Mouse (Mus musculus): Measurements from ENCODE around the gene Sox5. TPM values are rescaled to one million over a fixed set of nuclear protein-coding genes. Genes with fewer than 3 reads are reported as not detected.

The Sox5 gene
- total and polyA plus RNA-seq, 3 experiments: 1.7 to 3.4 (median 2.4) TPM

GRCm38 (mm10) chr6:143841109-143841638, 940.6 kb downstream of the Sox5 start:
- Histone ChIP-seq H3K9ac (ENCODE audit: low read depth, low read length) (no peak overlapping the region), H3K4me3 (no peak overlapping the region), H3K27me3 (ENCODE audit: control insufficient read depth, insufficient read depth, low read length) (no peaks in the 10 kb centered on the region), H3K79me2 (replicated peaks; ENCODE audit: control insufficient read depth, insufficient read depth, low read length) (no peaks in the 10 kb centered on the region), H3K27ac (no peak overlapping the region), H3K36me3 (ENCODE audit: control insufficient read depth, insufficient read depth, low read length) (no peaks in the 10 kb centered on the region), H3K4me1 (ENCODE audit: control insufficient read depth, insufficient read depth, low read length) (no peaks in the 10 kb centered on the region)
- DNase-seq: no peak
- intact Hi-C loops (cut with DNase I): no loop called here
- TF ChIP-seq CTCF (IDR thresholded peaks at IDR 0.05): no peak
- no peak for TF ChIP-seq POLR2A (IDR thresholded peaks at IDR 0.05; ENCODE audit: insufficient read depth, low read depth, low read length)
- no peak for TF ChIP-seq EP300 (IDR thresholded peaks at IDR 0.05; ENCODE audit: insufficient read depth, low read depth, low read length)
- 45% methylated on average over 15 of the region's 15 CpGs for WGBS

GRCm38 (mm10) chr6:143838384-143839076, 943.2 kb downstream of the Sox5 start:
- no peak overlapping the region for H3K4me3 ChIP-seq
- H3K4me1 ChIP-seq (ENCODE audit: control insufficient read depth, insufficient read depth, low read length): no peaks in the 10 kb centered on the region
- H3K27ac ChIP-seq: no peak overlapping the region
- H3K79me2 ChIP-seq (replicated peaks; ENCODE audit: control insufficient read depth, insufficient read depth, low read length): no peaks in the 10 kb centered on the region
- H3K9ac ChIP-seq (ENCODE audit: low read depth, low read length): no peak overlapping the region
- H3K36me3 ChIP-seq (ENCODE audit: control insufficient read depth, insufficient read depth, low read length): no peaks in the 10 kb centered on the region
- TF ChIP-seq POLR2A (IDR thresholded peaks at IDR 0.05; ENCODE audit: insufficient read depth, low read depth, low read length) (no peak), EP300 (IDR thresholded peaks at IDR 0.05; ENCODE audit: insufficient read depth, low read depth, low read length) (no peak), CTCF (IDR thresholded peaks at IDR 0.05) (no peak)
- WGBS: 72% methylated on average over 9 of the region's 9 CpGs
- intact Hi-C loops (cut with DNase I): no loop called here
- no peaks in the 10 kb centered on the region for H3K27me3 ChIP-seq (ENCODE audit: control insufficient read depth, insufficient read depth, low read length)
- no peak for DNase-seq

- H3K27me3 ChIP-seq (ENCODE audit: control insufficient read depth, insufficient read depth, low read length): no peaks in the 10 kb centered on the region
- TF ChIP-seq EP300 (IDR thresholded peaks at IDR 0.05; ENCODE audit: insufficient read depth, low read depth, low read length): no peak
- TF ChIP-seq CTCF (IDR thresholded peaks at IDR 0.05): no peak
- no peak for TF ChIP-seq POLR2A (IDR thresholded peaks at IDR 0.05; ENCODE audit: insufficient read depth, low read depth, low read length)
- intact Hi-C loops (cut with DNase I): no loop called here
- no peak for DNase-seq
- 80% methylated on average over 7 of the region's 7 CpGs for WGBS
- no peak overlapping the region for H3K27ac ChIP-seq
- H3K4me3 ChIP-seq: no peak overlapping the region
- no peak overlapping the region for H3K9ac ChIP-seq (ENCODE audit: low read depth, low read length)
- no peaks in the 10 kb centered on the region for H3K4me1 ChIP-seq (ENCODE audit: control insufficient read depth, insufficient read depth, low read length)
- no peaks in the 10 kb centered on the region for H3K79me2 ChIP-seq (replicated peaks; ENCODE audit: control insufficient read depth, insufficient read depth, low read length)
- H3K36me3 ChIP-seq (ENCODE audit: control insufficient read depth, insufficient read depth, low read length): no peaks in the 10 kb centered on the region
Observed at GRCm38 (mm10) chr6:143835331-143835730, 946.4 kb downstream of the Sox5 start.

DNA sequence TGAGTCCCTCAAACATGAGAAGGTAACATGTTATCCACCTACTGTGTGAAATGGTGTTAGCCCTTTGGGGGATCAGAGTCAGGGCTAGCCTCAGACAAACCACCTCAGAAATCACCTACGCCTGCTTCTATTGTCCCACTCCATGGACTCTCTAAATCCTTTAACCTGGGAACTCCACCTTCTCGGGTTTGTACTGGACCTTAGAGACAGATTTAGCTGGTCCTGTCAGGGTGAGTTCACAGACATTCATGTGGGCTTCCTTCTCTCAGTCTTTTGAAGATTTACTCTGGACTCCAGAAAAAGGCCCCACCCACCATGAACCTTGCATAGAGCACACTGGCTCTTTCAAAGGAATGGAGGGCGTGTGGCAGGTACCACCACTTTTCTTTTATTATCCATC, 947.8 kb downstream of the Sox5 start:
- Histone ChIP-seq H3K9ac (ENCODE audit: low read depth, low read length) (no peak overlapping the region), H3K4me1 (ENCODE audit: control insufficient read depth, insufficient read depth, low read length) (no peaks in the 10 kb centered on the region), H3K27me3 (ENCODE audit: control insufficient read depth, insufficient read depth, low read length) (no peaks in the 10 kb centered on the region), H3K4me3 (no peak overlapping the region), H3K36me3 (ENCODE audit: control insufficient read depth, insufficient read depth, low read length) (no peaks in the 10 kb centered on the region), H3K79me2 (replicated peaks; ENCODE audit: control insufficient read depth, insufficient read depth, low read length) (no peaks in the 10 kb centered on the region), H3K27ac (no peak overlapping the region)
- intact Hi-C loops (cut with DNase I): no loop called here
- 78% methylated on average over 3 of the region's 3 CpGs for WGBS
- TF ChIP-seq EP300 (IDR thresholded peaks at IDR 0.05; ENCODE audit: insufficient read depth, low read depth, low read length) (no peak), POLR2A (IDR thresholded peaks at IDR 0.05; ENCODE audit: insufficient read depth, low read depth, low read length) (no peak), CTCF (IDR thresholded peaks at IDR 0.05) (no peak)
- DNase-seq: no peak

DNA sequence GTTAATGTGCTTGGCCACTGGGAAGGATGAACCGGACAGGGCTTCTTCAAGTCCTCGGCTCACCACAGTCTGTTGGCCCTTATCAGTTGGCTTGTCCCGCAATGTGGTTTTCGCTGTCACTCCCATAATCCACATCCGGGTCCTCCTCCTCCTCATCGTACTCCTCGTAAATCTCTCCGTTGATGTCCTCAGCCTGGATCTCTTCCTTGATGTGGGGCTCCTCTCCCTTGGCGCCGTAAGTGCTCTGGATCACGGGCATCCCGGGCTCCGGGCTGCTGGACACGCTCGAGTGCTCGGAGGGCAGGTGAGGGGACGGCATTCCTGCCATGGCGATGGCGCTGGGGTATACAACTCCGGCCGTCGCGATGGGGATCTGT, 948.6 kb downstream of the Sox5 start:
- no peak for DNase-seq
- Histone ChIP-seq H3K27me3 (ENCODE audit: control insufficient read depth, insufficient read depth, low read length) (no peaks in the 10 kb centered on the region), H3K4me1 (ENCODE audit: control insufficient read depth, insufficient read depth, low read length) (no peaks in the 10 kb centered on the region), H3K27ac (no peak overlapping the region), H3K36me3 (ENCODE audit: control insufficient read depth, insufficient read depth, low read length) (no peaks in the 10 kb centered on the region), H3K4me3 (no peak overlapping the region), H3K79me2 (replicated peaks; ENCODE audit: control insufficient read depth, insufficient read depth, low read length) (no peaks in the 10 kb centered on the region), H3K9ac (ENCODE audit: low read depth, low read length) (no peak overlapping the region)
- TF ChIP-seq CTCF (IDR thresholded peaks at IDR 0.05) (no peak), POLR2A (IDR thresholded peaks at IDR 0.05; ENCODE audit: insufficient read depth, low read depth, low read length) (no peak), EP300 (IDR thresholded peaks at IDR 0.05; ENCODE audit: insufficient read depth, low read depth, low read length) (no peak)
- intact Hi-C loops (cut with DNase I): no loop called here
- 91% methylated on average over 23 of the region's 23 CpGs for WGBS

DNA sequence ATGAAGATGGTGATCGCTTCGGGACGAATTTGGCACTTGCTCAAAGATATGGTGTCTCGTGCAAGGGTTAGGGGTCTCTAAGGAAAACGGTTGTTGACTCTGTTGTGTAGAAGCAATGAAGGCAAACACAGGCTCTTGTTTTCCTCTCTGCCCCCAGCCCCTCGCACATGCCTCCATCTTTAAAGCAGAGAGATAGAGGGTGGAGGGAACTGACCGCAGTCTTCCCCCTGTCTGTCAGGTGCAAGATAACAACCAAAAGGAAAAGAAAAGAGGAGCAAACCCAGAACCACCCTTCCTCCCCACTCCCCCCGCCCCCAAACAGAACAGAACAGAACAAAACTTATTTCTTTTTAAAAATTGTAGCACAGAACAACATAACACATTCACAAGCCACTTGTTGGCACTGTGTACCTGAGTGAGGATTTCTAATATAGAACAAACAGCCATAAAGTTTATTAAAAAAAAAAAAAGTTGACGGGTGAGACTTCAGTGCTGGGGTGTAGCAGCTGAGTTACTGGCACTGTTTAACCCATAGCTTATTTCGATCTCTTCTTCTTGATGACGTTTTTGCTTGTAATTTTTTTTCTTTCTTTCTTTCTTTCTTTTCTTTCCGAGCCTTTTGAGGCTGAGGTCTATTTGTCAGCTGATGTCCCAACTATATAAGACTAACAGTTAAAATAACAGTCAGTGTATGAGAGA, 949.1 kb downstream of the Sox5 start:
- H3K27me3 ChIP-seq (ENCODE audit: control insufficient read depth, insufficient read depth, low read length): no peaks in the 10 kb centered on the region
- no peak overlapping the region for H3K9ac ChIP-seq (ENCODE audit: low read depth, low read length)
- no peaks in the 10 kb centered on the region for H3K4me1 ChIP-seq (ENCODE audit: control insufficient read depth, insufficient read depth, low read length)
- 77% methylated on average over 12 of the region's 12 CpGs for WGBS
- TF ChIP-seq EP300 (IDR thresholded peaks at IDR 0.05; ENCODE audit: insufficient read depth, low read depth, low read length): no peak
- TF ChIP-seq POLR2A (IDR thresholded peaks at IDR 0.05; ENCODE audit: insufficient read depth, low read depth, low read length): no peak
- TF ChIP-seq CTCF (IDR thresholded peaks at IDR 0.05): no peak
- intact Hi-C loops (cut with DNase I): no loop called here
- DNase-seq: no peak
- no peaks in the 10 kb centered on the region for H3K36me3 ChIP-seq (ENCODE audit: control insufficient read depth, insufficient read depth, low read length)
- H3K79me2 ChIP-seq (replicated peaks; ENCODE audit: control insufficient read depth, insufficient read depth, low read length): no peaks in the 10 kb centered on the region
- no peak overlapping the region for H3K4me3 ChIP-seq
- no peak overlapping the region for H3K27ac ChIP-seq

All from heart, adult 2 months (tissue).